Mouse (Mus musculus) heart, postnatal 0 days (tissue): ENCODE measurements around the gene Ccsap.

Experiments used
- CTCF ChIP-seq: IDR thresholded peaks from 2 replicates; pipeline ENCODE4 v1.5.1; 2016; ENCODE audit warnings: antibody characterized with exemption, control low read depth, low read depth
- EP300 ChIP-seq: IDR thresholded peaks from 2 replicates; pipeline ENCODE4 v1.6.1; 2016; ENCODE audit warnings: antibody characterized with exemption, low read depth

- TF ChIP-seq CTCF (no peak), EP300 (no peak)
These were observed 33.4 kb upstream of the Ccsap start for GRCm38 (mm10) chr8:123893413-123893812.
